Mouse (Mus musculus) cerebral cortex, adult 2 months (tissue): ENCODE measurements around the gene Gm17079.

Source experiments
- WGBS: fragments of 180-500 bp; shearing (Covaris S2); methylation state at CpG from one replicate; pipeline ENCODE4 v1.1.7; 2018; 5-methylcytosine and 5-hydroxymethylcytosine counted together

The Gm17079 gene

DNA sequence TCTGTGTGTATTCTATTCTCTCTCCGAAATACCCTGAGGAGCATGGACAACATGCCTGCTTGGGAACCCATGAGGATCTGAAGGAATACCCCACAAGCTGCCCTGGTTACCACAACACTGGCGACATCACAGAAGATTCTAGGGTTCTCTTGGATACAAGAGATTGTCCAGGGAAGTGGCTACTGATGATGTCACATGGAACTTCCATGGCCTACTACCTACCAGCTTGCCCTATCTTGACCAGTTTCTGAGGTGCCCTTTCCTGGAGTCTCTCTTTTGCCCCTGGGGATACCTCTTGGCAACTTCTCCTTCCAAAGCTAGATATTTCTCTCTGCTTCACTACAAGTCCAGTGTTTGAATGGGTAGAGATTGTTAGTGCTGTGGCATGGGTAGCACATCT lies at the start of gene Gm17079:
TSS of gene Gm17079 (minus strand) at position 101 of the 400 bp plus-strand sequence.
- WGBS: 95% methylated on average over 1 of the region's 2 CpGs

GRCm38 (mm10) chr14:51740347-51741170 lies 45.3 kb upstream of the Gm17079 start:
- WGBS: 2% methylated on average over 42 of the region's 42 CpGs

DNA sequence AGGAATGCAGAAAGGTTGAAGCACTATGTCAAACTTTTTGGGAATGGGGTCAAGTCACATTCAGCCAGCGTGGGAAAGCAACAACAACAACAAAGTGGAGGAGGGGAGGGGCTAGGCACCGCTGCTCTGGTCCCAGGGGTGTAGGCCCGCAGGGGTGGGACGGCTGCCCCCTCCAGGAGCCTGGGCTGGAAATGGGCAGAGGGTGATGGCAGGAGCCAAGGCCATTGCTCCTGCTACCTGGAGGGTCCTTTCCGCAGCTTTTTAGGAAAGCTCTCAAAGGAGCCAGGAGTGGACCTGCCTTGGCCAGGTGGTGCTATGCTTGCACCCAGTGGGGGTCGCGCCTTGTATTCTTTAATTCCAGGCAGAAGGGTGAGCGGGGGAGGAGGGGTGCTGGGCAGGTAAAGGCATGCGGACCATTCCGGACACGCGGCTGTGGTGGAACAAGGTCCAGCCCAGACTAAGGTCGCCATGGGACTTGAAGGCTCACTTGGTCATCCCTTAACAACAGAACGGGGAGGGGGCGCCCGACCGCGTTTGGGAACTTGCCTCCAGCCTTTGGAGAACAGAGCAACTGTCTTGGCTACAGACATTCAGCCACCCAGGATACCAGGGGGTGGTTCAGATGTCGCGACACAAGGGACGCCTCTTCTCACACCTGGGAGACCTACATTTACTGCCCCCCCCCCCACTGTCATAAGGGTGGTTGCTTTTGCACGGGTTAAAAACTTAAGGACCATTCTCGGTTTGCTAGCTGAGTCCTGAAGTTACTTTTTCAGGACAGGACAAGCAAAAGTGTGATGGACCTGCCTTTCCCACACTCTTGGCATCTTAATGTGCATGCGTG lies 44.1 kb upstream of the Gm17079 start:
- WGBS: 1% methylated on average over 24 of the region's 24 CpGs

- 1% methylated on average over 29 of the region's 29 CpGs for WGBS
Measured at GRCm38 (mm10) chr14:51738411-51739149, 43.3 kb upstream of the Gm17079 start.

- 13% methylated on average over 12 of the region's 12 CpGs for WGBS
Measured at GRCm38 (mm10) chr14:51737967-51738366, 42.7 kb upstream of the Gm17079 start.

DNA sequence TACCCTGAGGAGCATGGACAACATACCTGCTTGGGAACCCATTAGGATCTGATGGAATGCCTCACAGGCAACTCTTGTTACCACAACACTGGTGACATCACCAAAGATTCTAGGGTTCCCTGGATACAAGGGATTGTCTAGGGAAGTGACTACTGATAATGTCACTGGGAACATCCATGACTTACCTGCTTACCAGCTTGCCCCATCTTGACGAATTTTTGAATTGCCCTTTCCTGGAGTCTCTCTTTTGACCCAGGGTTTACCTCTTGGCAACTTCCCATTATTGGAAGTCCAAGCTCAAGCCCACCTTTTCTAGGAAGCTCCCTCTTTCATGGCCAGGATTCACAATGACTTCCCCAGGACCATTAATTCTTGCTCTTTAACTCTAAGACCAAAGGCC lies 21.8 kb upstream of the Gm17079 start, which contains the start of gene Gm5800:
TSS of gene Gm5800 (minus strand) at position 101 of the 400 bp plus-strand sequence.
- 58% methylated on average over 1 of the region's 1 CpGs for WGBS

DNA sequence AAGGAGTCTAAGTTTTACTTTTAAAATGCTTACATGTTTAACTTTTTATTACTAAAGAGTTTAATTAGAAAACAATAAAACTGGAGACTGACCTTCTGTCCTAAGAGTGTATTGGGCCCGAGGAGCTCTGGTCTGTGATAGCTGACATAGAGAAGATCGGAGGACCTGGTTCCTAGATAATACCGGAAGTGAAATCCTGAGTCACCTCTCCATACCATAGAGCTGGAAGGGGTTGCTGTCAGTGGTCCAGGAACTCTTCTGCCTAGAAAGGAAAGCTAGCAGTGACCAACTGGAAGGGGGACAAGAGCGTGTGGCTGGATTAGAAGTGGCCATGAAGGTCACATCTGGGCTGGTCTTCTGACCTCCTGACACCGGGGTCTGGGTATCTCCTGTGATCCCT lies 18.0 kb downstream of the Gm17079 start:
- 92% methylated on average over 5 of the region's 5 CpGs for WGBS
